Mouse (Mus musculus) heart, embryonic 14.5 days (tissue): ENCODE data around the gene Fut7. TPM values are rescaled to one million over a fixed set of nuclear protein-coding genes. Genes with fewer than 3 reads are reported as not detected.

ENCODE experiments used
- ATAC-seq: fragments of 200-750 bp; cut with Nextera tagmentation; 2 replicates; pipeline ENCODE4 v1.8.0; 2017; ENCODE audit warnings: low read depth, moderate TSS enrichment; ENCODE audit not compliant: insufficient number of reproducible peaks, insufficient read depth, low FRiP score
- H3K27ac ChIP-seq, 2 experiments: fragments of 200-500 bp in 1 of 2; fragments of 300-500 bp in 1 of 2; sonication (generic) in 1 of 2; replicated peaks in 1 of 2; 2 replicates each; pipeline ENCODE4 v1.5.1; 2012 to 2014; ENCODE audit warnings: low read depth in 2 of 2, low read length in 2 of 2, control low read depth in 1 of 2, mild to moderate bottlenecking in 1 of 2, mixed read lengths in 1 of 2; ENCODE audit not compliant: control insufficient read depth in 1 of 2, insufficient read depth in 1 of 2
- H3K27me3 ChIP-seq: fragments of 300-500 bp; sonication (generic); 2 replicates; pipeline ENCODE4 v1.6.1; 2014; ENCODE audit warnings: mild to moderate bottlenecking, low read length, control low read depth; ENCODE audit not compliant: control insufficient read depth, insufficient read depth
- H3K36me3 ChIP-seq: fragments of 300-500 bp; sonication (generic); 2 replicates; pipeline ENCODE4 v1.6.1; 2014; ENCODE audit warnings: mild to moderate bottlenecking, control low read depth, low read length, mixed read lengths; ENCODE audit not compliant: control insufficient read depth, insufficient read depth
- H3K4me1 ChIP-seq, 2 experiments: fragments of 200-500 bp in 1 of 2; fragments of 300-500 bp in 1 of 2; sonication (generic) in 1 of 2; 2 replicates each; pipeline ENCODE4 v1.6.1; 2012 to 2014; ENCODE audit warnings: low read length in 2 of 2, control low read depth in 1 of 2, mixed read lengths in 1 of 2; ENCODE audit not compliant: control insufficient read depth in 2 of 2, insufficient read depth in 2 of 2
- H3K4me2 ChIP-seq: fragments of 300-500 bp; sonication (generic); 2 replicates; pipeline ENCODE4 v1.6.1; 2014; ENCODE audit warnings: mild to moderate bottlenecking, low read length
- H3K4me3 ChIP-seq, 2 experiments: fragments of 200-500 bp in 1 of 2; fragments of 300-500 bp in 1 of 2; sonication (generic) in 1 of 2; 2 replicates each; pipeline ENCODE4 v1.5.1; 2012 to 2014; ENCODE audit warnings: low read length in 2 of 2, mild to moderate bottlenecking in 2 of 2, control low read depth in 1 of 2, low read depth in 1 of 2, moderate library complexity in 1 of 2; ENCODE audit not compliant: control insufficient read depth in 1 of 2, insufficient read depth in 1 of 2
- H3K9ac ChIP-seq: fragments of 300-500 bp; sonication (generic); 2 replicates; pipeline ENCODE4 v1.6.1; 2014; ENCODE audit warnings: mild to moderate bottlenecking, low read length
- H3K9me3 ChIP-seq: fragments of 300-500 bp; sonication (generic); 2 replicates; pipeline ENCODE4 v1.6.1; 2016; ENCODE audit warnings: low read length, control low read depth; ENCODE audit not compliant: control insufficient read depth
- WGBS: fragments of 180-500 bp; shearing (Covaris S2); extraction: QIAGEN DNeasy Blood & Tissue Kit; methylation state at CpG from one replicate; pipeline ENCODE4 v1.1.7; 2014; 5-methylcytosine and 5-hydroxymethylcytosine counted together
- polyA plus RNA-seq: library from polyadenylated mRNA; unstranded; fragments of >200 nt; fragmentation: Nextera tagmentation; extraction: Ambion mirVana; gene quantifications from 2 replicates; pipeline ENCODE4 v1.2.1, GENCODE M21; 2014

The Fut7 gene
- polyA plus RNA-seq, 1 experiment from 2014 or later = 0.14 TPM

DNA sequence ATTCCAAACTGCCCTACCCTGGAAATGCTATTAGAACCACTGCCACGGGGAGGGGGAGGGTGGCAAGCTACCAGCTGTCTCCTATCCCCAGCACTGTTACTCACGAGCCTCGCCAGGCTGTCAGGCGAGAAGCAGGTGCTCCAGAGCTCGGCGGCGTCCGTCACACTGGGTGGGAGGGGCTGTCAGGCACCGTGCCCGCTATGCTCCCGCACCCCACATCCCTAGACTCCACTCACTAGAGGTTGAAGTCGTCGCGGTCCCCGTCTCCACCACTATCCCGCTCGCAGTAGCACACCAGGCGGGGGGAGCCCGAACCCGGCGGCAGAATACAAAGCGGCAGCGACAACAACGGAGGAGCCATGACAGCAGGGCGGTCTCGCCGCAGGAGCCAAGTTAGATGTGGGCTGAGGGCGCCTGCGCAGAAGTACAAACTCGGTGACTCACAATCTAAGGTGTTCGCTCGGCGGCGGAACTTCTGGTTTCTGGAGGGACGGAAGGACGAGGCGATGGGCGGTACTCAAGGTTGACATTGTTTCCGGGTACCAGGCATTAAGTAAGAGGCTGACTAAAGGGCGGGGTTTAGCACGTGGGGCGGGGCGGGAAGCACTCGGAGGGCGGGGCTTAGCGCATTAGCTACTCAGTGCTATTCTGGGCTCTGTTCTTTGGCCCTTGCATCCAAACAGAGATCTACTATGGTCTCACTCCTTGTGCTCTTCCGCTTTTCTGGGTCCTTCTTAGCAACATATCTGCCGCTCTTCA, 37.7 kb downstream of the Fut7 start, which contains the start of gene Paxx:
Paxx (minus strand) TSS at position 544 of the 759 bp plus-strand sequence.
- WGBS = under 1% methylated on average over 47 of the region's 48 CpGs
- peaks cover 17 to 35% of the 10 kb centered on the region in 2 experiments for H3K4me1 ChIP-seq
- ATAC-seq = peak; percentile 92
- H3K4me3 ChIP-seq = peak within 1 kb of the TSS; percentile 79 to 82
- peak within 1 kb of the TSS; percentile 87 for H3K9ac ChIP-seq
- H3K36me3 ChIP-seq = peaks cover 21% of the 10 kb centered on the region
- H3K27me3 ChIP-seq = no peaks in the 10 kb centered on the region
- peak within 1 kb of the TSS; percentile 91 for H3K4me2 ChIP-seq
- peak within 1 kb of the TSS; percentile 89 to 94 for H3K27ac ChIP-seq
- no peaks in the 10 kb centered on the region for H3K9me3 ChIP-seq

DNA sequence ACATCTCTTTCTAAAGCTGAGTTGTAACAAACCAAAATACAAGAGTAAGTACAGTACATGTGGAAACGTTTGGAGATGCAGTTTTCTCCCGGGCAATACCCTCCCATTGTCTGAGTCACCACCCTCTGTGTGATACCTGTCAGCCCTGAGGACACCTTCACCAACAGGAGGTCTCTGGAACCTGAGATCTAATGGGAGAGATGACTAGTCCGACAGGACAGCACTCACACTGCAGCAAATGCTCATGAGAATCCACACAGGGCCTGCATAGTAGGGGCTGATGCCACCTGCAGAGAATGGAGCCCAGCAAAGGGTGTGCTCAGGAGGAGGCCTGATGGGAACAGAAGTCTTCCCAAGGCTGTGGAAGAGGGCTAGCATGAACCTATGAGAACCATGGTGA, 38.3 kb downstream of the Fut7 start:
- WGBS = 18% methylated on average over 3 of the region's 3 CpGs
- peak overlapping the region; percentile 83 to 94 for H3K27ac ChIP-seq
- peaks cover 20 to 33% of the 10 kb centered on the region in 2 experiments for H3K4me1 ChIP-seq
- no peaks in the 10 kb centered on the region for H3K9me3 ChIP-seq
- no peak for ATAC-seq
- H3K4me3 ChIP-seq = peak overlapping the region; percentile 79 to 82
- no peaks in the 10 kb centered on the region for H3K27me3 ChIP-seq
- peaks cover 21% of the 10 kb centered on the region for H3K36me3 ChIP-seq
- peak overlapping the region; percentile 91 for H3K4me2 ChIP-seq
- H3K9ac ChIP-seq = peak overlapping the region; percentile 72

DNA sequence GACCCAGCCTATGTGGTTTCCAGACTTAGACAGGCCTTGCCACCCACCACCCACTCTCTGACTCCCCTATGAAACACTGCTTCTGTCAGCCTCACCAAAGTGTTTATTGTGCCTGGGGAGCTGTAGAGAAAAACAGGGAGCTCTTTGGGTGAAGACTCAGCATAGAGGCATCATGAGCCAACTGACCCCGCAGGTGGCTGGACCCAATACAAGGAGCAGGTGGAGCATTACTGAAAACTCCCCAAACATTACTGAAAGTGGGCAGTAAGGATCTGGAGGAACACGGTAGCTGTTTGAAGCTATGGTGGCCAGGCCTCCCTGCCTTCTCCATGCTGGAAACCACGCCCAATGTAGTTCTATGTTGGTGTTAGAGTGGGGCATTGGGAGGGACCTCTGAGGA, 40.6 kb downstream of the Fut7 start:
- H3K36me3 ChIP-seq = peaks cover 8% of the 10 kb centered on the region
- no peak overlapping the region for H3K4me2 ChIP-seq
- 91% methylated on average over 3 of the region's 3 CpGs for WGBS
- no peak for ATAC-seq
- H3K4me3 ChIP-seq = no peak overlapping the region
- no peak overlapping the region for H3K9ac ChIP-seq
- H3K4me1 ChIP-seq = peaks cover 29 to 45% of the 10 kb centered on the region in 2 experiments
- no peaks in the 10 kb centered on the region for H3K9me3 ChIP-seq
- H3K27ac ChIP-seq = no peak overlapping the region
- H3K27me3 ChIP-seq = no peaks in the 10 kb centered on the region

DNA sequence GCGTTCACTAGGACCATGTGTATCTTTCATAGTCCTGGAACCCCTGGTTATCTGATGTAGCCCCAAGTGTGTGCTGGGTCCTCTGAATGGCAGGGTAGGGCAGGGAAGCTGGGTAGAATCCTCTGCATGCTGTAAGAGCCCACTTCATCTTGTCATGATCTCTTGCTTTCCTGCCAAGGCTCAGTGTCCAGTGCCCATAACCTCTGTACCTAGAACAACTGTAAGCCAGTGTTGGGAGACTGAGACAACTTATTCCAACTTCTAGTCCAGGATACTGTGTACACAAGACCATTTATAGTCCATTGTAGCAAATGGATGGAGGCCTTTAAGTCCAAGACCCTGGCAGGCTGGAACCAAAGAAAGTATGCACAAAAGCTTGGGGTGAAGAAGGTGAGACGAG, 42.2 kb downstream of the Fut7 start:
- no peak overlapping the region for H3K4me3 ChIP-seq
- H3K9ac ChIP-seq = 0 out of 2 replicates have a peak overlapping the region, but pooled peaks have one; percentile 3
- no peaks in the 10 kb centered on the region for H3K27me3 ChIP-seq
- H3K36me3 ChIP-seq = no peaks in the 10 kb centered on the region
- H3K27ac ChIP-seq = no peak overlapping the region
- no peak for ATAC-seq
- H3K4me2 ChIP-seq = no peak overlapping the region
- H3K4me1 ChIP-seq = peaks cover 37 to 46% of the 10 kb centered on the region in 2 experiments
- 89% methylated on average over 2 of the region's 2 CpGs for WGBS
- H3K9me3 ChIP-seq = no peaks in the 10 kb centered on the region

DNA sequence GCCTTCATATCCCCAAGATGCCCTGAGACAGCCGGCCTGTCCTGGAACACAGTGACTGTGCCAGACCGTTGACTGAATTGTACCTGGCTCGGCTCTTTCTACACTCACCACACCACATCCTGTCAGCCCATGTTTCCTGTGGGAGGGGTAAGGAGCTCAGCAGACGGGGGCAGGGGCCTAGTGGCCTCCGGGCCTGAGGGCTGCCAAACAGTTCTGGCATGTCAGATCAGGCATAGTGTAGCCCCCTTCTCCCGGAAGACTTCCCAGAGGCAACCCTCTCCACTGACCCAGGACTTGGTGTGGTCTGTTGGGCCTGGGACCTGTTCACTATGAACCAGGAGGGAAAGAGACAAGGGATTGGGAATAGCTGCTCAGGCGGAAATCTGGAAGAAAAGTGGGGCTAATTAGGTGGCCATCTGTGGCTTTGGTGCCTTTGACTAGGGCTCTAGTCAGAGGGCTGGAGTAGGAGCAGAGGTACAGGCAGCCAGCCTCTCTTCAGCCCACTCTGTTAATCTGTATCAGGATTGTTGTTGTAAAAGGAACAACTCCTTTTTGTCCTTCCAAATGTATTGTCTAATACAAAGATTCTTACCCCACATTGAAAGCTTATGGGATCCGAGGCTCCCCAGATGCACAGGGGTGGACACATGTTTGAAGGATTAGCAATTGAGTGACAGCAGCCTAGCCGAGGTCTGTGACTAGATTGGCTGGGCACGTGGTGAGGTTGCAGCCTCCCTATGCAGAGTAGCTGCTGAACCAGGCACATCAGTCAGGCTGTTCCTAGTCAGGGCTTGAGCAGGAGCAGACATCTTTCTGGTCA, 43.0 kb downstream of the Fut7 start:
- Histone ChIP-seq H3K4me3 (no peak overlapping the region), H3K9me3 (no peaks in the 10 kb centered on the region), H3K9ac (0 out of 2 replicates have a peak overlapping the region, but pooled peaks have one; percentile 3), H3K27ac (0 out of 4 replicates have a peak overlapping the region, but pooled peaks of 1 of the 2 experiments have one; percentile 9), H3K27me3 (no peaks in the 10 kb centered on the region), H3K4me2 (no peak overlapping the region), H3K4me1 (peaks cover 37 to 47% of the 10 kb centered on the region in 2 experiments), H3K36me3 (no peaks in the 10 kb centered on the region)
- ATAC-seq = no peak
- 40% methylated on average over 10 of the region's 10 CpGs for WGBS

DNA sequence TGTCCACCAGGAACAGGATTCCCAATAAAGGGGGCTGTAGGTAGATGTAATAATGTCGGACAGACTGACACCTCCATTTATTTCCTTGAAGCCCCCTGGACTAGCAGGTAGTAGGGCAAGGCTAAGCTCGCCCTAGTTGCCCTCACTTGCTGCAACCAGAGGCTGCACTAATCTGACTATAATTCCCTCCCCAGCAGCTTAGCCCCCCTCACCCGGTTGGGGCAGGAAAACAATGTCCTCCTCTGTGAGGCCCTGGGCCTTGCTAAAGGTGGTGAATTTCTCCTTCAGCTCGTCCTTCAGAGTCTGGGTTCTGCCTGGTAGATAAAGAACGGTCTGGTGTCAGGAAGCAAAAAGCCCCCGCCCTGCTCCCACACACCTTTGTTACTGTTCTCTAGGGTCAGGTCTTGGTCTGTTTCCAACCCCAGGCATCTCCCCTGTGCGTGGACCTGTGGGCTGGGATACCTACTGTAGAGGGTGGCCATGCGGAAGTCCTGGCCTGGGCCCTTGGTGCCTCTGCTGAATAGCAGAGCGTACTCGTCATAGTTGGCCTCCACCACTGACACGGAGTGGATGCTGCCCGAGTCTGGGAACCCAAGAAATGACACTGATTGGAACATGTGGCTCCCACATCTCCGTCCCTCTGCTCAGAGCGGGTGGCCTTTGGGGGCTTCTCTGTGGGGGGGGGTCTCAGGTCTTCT, 44.7 kb downstream of the Fut7 start:
- Histone ChIP-seq H3K27me3 (no peaks in the 10 kb centered on the region), H3K4me1 (peaks cover 32 to 39% of the 10 kb centered on the region in 2 experiments), H3K27ac (peak overlapping the region; percentile 6 to 53; a peak in 1 of 4 replicates), H3K4me2 (no peak overlapping the region), H3K9me3 (no peaks in the 10 kb centered on the region), H3K9ac (peak overlapping the region; percentile 7; the same call in 1 of the 2 replicates), H3K4me3 (no peak overlapping the region), H3K36me3 (no peaks in the 10 kb centered on the region)
- ATAC-seq = no peak
- 64% methylated on average over 14 of the region's 14 CpGs for WGBS
